Mouse (Mus musculus): ENCODE results near the gene Ddx19a. TPM values are rescaled to one million over a fixed set of nuclear protein-coding genes. Genes with fewer than 3 reads are reported as not detected.

Ddx19a gene
- polyA plus RNA-seq, 1 experiment from 2014 or later: 16.8 TPM

- no peak for ATAC-seq (ENCODE audit: low FRiP score, low read depth)
- Histone ChIP-seq H3K9ac (no peak overlapping the region), H3K4me2 (replicated peaks) (no peak overlapping the region), H3K4me3 (no peak overlapping the region), H3K27ac (no peak overlapping the region), H3K4me1 (peaks cover 27% of the 10 kb centered on the region), H3K27me3 (no peaks in the 10 kb centered on the region), H3K9me3 (no peaks in the 10 kb centered on the region), H3K36me3 (peaks cover 29% of the 10 kb centered on the region)
- 45% methylated on average over 4 of the region's 5 CpGs for WGBS
Measured at GRCm38 (mm10) chr8:110926690-110927089, 70.9 kb downstream of the Ddx19a start.

- peaks cover 23% of the 10 kb centered on the region for H3K36me3 ChIP-seq
- H3K27ac ChIP-seq: no peak overlapping the region
- 66% methylated on average over 8 of the region's 8 CpGs for WGBS
- no peaks in the 10 kb centered on the region for H3K9me3 ChIP-seq
- no peak for ATAC-seq (ENCODE audit: low FRiP score, low read depth)
- H3K4me3 ChIP-seq: no peak overlapping the region
- no peaks in the 10 kb centered on the region for H3K27me3 ChIP-seq
- H3K4me2 ChIP-seq (replicated peaks): no peak overlapping the region
- H3K9ac ChIP-seq: no peak overlapping the region
- H3K4me1 ChIP-seq: peaks cover 36% of the 10 kb centered on the region
Measured at GRCm38 (mm10) chr8:110925691-110926140, 71.9 kb downstream of the Ddx19a start.

Small RNA genes lying within 50 kb of the gene (microRNA-seq; reads per million reads assigned to microRNA genes)
- gene Gm24103: not detected
- 0.52 reads per million for gene Mir3473d

Other genes with a start within 250 kb of the Ddx19a start
- gene Il34, start 191.9 kb downstream of the Ddx19a start, polyA plus RNA-seq (2015; fragmentation: Nextera tagmentation; extraction: Ambion mirVana): 0.29 and 1.1 TPM in 2 replicates
- 80.8 and 86.4 TPM in 2 replicates for gene Cog4, start 151.2 kb downstream of the Ddx19a start, polyA plus RNA-seq (2015; fragmentation: Nextera tagmentation; extraction: Ambion mirVana)
- 160 and 171 TPM in 2 replicates for gene Sf3b3, start 151.0 kb downstream of the Ddx19a start, polyA plus RNA-seq (2015; fragmentation: Nextera tagmentation; extraction: Ambion mirVana)
- 14.7 and 16.1 TPM in 2 replicates for gene Fuk, start 95.3 kb downstream of the Ddx19a start, polyA plus RNA-seq (2015; fragmentation: Nextera tagmentation; extraction: Ambion mirVana)
- gene St3gal2, start 77.9 kb downstream of the Ddx19a start, polyA plus RNA-seq (2015; fragmentation: Nextera tagmentation; extraction: Ambion mirVana): 31.7 and 34.5 TPM in 2 replicates
- 4.0 and 4.1 TPM in 2 replicates for gene Ddx19b, start 34.0 kb upstream of the Ddx19a start, polyA plus RNA-seq (2015; fragmentation: Nextera tagmentation; extraction: Ambion mirVana)
- gene Aars, start 35.3 kb upstream of the Ddx19a start, polyA plus RNA-seq (2015; fragmentation: Nextera tagmentation; extraction: Ambion mirVana): 53.8 and 54.5 TPM in 2 replicates
- gene Exosc6, start 58.5 kb upstream of the Ddx19a start, polyA plus RNA-seq (2015; fragmentation: Nextera tagmentation; extraction: Ambion mirVana): 7.4 and 9.3 TPM in 2 replicates
- gene Clec18a, start 94.6 kb upstream of the Ddx19a start, polyA plus RNA-seq (2015; fragmentation: Nextera tagmentation; extraction: Ambion mirVana): not detected in 2 replicates
- 11.4 and 12.8 TPM in 2 replicates for gene Pdpr, start 96.8 kb upstream of the Ddx19a start, polyA plus RNA-seq (2015; fragmentation: Nextera tagmentation; extraction: Ambion mirVana)

Data from limb, embryonic 13.5 days (tissue).